Comparison of ENCODE assay signal across 9 mouse cellular contexts in genomic region chr3:133877310-133877709, GRCm38 (mm10).
DNase-seq lines count a peak whose midpoint lies in the region; ATAC-seq and TF ChIP-seq lines count a peak whose summit lies in the region.
"Had no signal": no experiment of that assay in that cellular context is flagged by ENCODE, and none has a peak within 500 bp of the region (broad histone marks: within the 10 kb centered on the region; RNA-seq: fewer than 3 reads in every experiment).

No protein-coding gene starts in this region.

- H3K4me2 ChIP-seq in heart, embryonic 15.5 days = peak overlapping the region; percentile 54; the same call in 1 of the 2 replicates
- peak overlapping the region; percentile 54 for H3K4me2 ChIP-seq in forebrain, embryonic 14.5 days (ENCODE audit: low read length)
- H3K4me2 ChIP-seq in kidney, postnatal 0 days (ENCODE audit: low read length) = no peak overlapping the region
- H3K4me2 ChIP-seq in neural tube, embryonic 12.5 days (replicated peaks) = peak overlapping the region; percentile 53
- H3K4me2 ChIP-seq: liver, embryonic 15.5 days had no signal

- H3K9me3 ChIP-seq in heart, embryonic 15.5 days (replicated peaks) = no peaks in the 10 kb centered on the region
- H3K9me3 ChIP-seq in forebrain, embryonic 14.5 days (replicated peaks; ENCODE audit: control insufficient read depth, low read length) = no peaks in the 10 kb centered on the region
- H3K9me3 ChIP-seq in kidney, postnatal 0 days (replicated peaks; ENCODE audit: low read length) = no peaks in the 10 kb centered on the region
- H3K9me3 ChIP-seq in neural tube, embryonic 12.5 days = no peaks in the 10 kb centered on the region
- H3K9me3 ChIP-seq: liver, embryonic 15.5 days had no signal

- intact Hi-C loops in heart, postnatal 25 days (cut with DNase I) = loop anchor here (5.0 kb wide), 2 partner anchors 735 to 1330 kb away; no protein-coding TSS in a partner anchor

- H3K4me1 ChIP-seq in heart, embryonic 15.5 days (replicated peaks) = peaks cover 12% of the 10 kb centered on the region
- peaks cover 6% of the 10 kb centered on the region; the same call in 1 of the 2 replicates for H3K4me1 ChIP-seq in forebrain, embryonic 14.5 days (ENCODE audit: control insufficient read depth, insufficient read depth, low read length)
- no peaks in the 10 kb centered on the region for H3K4me1 ChIP-seq in kidney, postnatal 0 days (replicated peaks; ENCODE audit: insufficient read depth, low read length)
- peaks cover 11% of the 10 kb centered on the region for H3K4me1 ChIP-seq in neural tube, embryonic 12.5 days
- H3K4me1 ChIP-seq: liver, embryonic 15.5 days had no signal

- no peak overlapping the region for H3K9ac ChIP-seq in heart, embryonic 15.5 days
- H3K9ac ChIP-seq in forebrain, embryonic 14.5 days (ENCODE audit: low read length) = no peak overlapping the region
- no peak overlapping the region for H3K9ac ChIP-seq in kidney, postnatal 0 days (ENCODE audit: low read depth, low read length)
- no peak overlapping the region for H3K9ac ChIP-seq in neural tube, embryonic 12.5 days
- H3K9ac ChIP-seq: liver, embryonic 15.5 days had no signal

- no peak overlapping the region for H3K4me3 ChIP-seq in heart, embryonic 15.5 days
- H3K4me3 ChIP-seq in forebrain, embryonic 14.5 days (ENCODE audit: low read depth, low read length) = no peak overlapping the region
- H3K4me3 ChIP-seq in kidney, postnatal 0 days (replicated peaks; ENCODE audit: low read depth, low read length) = no peak overlapping the region
- no peak overlapping the region for H3K4me3 ChIP-seq in neural tube, embryonic 12.5 days
- H3K4me3 ChIP-seq: liver, embryonic 15.5 days had no signal

- 46% methylated on average over 5 of the region's 5 CpGs for WGBS in heart, embryonic 15.5 days
- WGBS in forebrain, embryonic 14.5 days = 17% methylated on average over 5 of the region's 5 CpGs
- WGBS in kidney, postnatal 0 days = 23% methylated on average over 5 of the region's 5 CpGs
- 63% methylated on average over 5 of the region's 5 CpGs for WGBS in neural tube, embryonic 12.5 days

- DNase-seq in heart, postnatal 25 days (ENCODE audit: low spot score) = no peak
- peak; percentile 61 for DNase-seq in forebrain, embryonic 14.5 days (ENCODE audit: low spot score)
- DNase-seq in kidney, postnatal 0 days (ENCODE audit: low spot score) = peak; percentile 49
- no peak for DNase-seq in urinary bladder, postnatal 10 days (ENCODE audit: low spot score)
- no peak for DNase-seq in heart, adult 18-20 months
- DNase-seq in urinary bladder, adult 18-20 months (ENCODE audit: low spot score in 2 of 2) = no peak

- H3K27me3 ChIP-seq in heart, embryonic 15.5 days = no peaks in the 10 kb centered on the region
- no peaks in the 10 kb centered on the region for H3K27me3 ChIP-seq in forebrain, embryonic 14.5 days (replicated peaks; ENCODE audit: control insufficient read depth, insufficient read depth, low read length)
- no peaks in the 10 kb centered on the region for H3K27me3 ChIP-seq in kidney, postnatal 0 days (ENCODE audit: insufficient read depth, low read length)
- H3K27me3 ChIP-seq in neural tube, embryonic 12.5 days (replicated peaks) = no peaks in the 10 kb centered on the region
- H3K27me3 ChIP-seq: liver, embryonic 15.5 days had no signal

- H3K36me3 ChIP-seq in heart, embryonic 15.5 days = no peaks in the 10 kb centered on the region
- H3K36me3 ChIP-seq in forebrain, embryonic 14.5 days (ENCODE audit: control insufficient read depth, insufficient read depth, low read length) = no peaks in the 10 kb centered on the region
- H3K36me3 ChIP-seq in kidney, postnatal 0 days (ENCODE audit: insufficient read depth, low read length) = no peaks in the 10 kb centered on the region
- no peaks in the 10 kb centered on the region for H3K36me3 ChIP-seq in neural tube, embryonic 12.5 days
- H3K36me3 ChIP-seq: liver, embryonic 15.5 days had no signal

- TF ChIP-seq CTCF in kidney, postnatal 0 days (IDR thresholded peaks at IDR 0.05; ENCODE audit: low read depth) = no peak

- H3K27ac ChIP-seq in heart, embryonic 15.5 days = no peak overlapping the region
- H3K27ac ChIP-seq in forebrain, embryonic 14.5 days (ENCODE audit: low read depth, low read length) = peak overlapping the region; percentile 59; the same call in 1 of the 2 replicates
- H3K27ac ChIP-seq in kidney, postnatal 0 days = no peak overlapping the region
- no peak overlapping the region for H3K27ac ChIP-seq in neural tube, embryonic 12.5 days
- H3K27ac ChIP-seq: liver, embryonic 15.5 days had no signal

- no peak for ATAC-seq in heart, embryonic 15.5 days (replicated peaks; ENCODE audit: insufficient number of reproducible peaks, insufficient read depth, low FRiP score, low read depth)
- peak; percentile 53 for ATAC-seq in forebrain, embryonic 14.5 days
- ATAC-seq in kidney, postnatal 0 days (replicated peaks; ENCODE audit: low FRiP score, low read depth) = 0 out of 2 replicates have a peak, but pooled peaks have one; percentile 35
- ATAC-seq in neural tube, embryonic 12.5 days (ENCODE audit: low FRiP score, low read depth) = peak; percentile 63

Comparison
In these comparisons a context has a peak if more than half of its experiments do, and no peak if none do; other contexts are left out.
1. DNase-seq: peak in forebrain, embryonic 14.5 days (single experiment) and kidney, postnatal 0 days (single experiment); none in heart, postnatal 25 days (single experiment), urinary bladder, postnatal 10 days (single experiment), heart, adult 18-20 months (0 of 2) and urinary bladder, adult 18-20 months (0 of 2).